Mouse (Mus musculus) kidney, embryonic 14.5 days (tissue): ENCODE results near the gene Insyn1. TPM values are rescaled to one million over a fixed set of nuclear protein-coding genes. Genes with fewer than 3 reads are reported as not detected.
A peak's percentile ranks its signal among the peaks of the same experiment; 100 is the strongest.

ENCODE experiments used
- ATAC-seq: fragments of 200-750 bp; cut with Nextera tagmentation; 2 replicates; pipeline ENCODE4 v1.8.0; 2017; ENCODE audit warnings: moderate number of reproducible peaks, mild to moderate bottlenecking, moderate TSS enrichment, moderate library complexity; ENCODE audit not compliant: low FRiP score, low TSS enrichment
- H3K27ac ChIP-seq: fragments of 300-500 bp; sonication (generic); 2 replicates; pipeline ENCODE4 v1.5.1; 2014; ENCODE audit warnings: low read depth, mild to moderate bottlenecking, low read length, moderate library complexity, mixed read lengths
- H3K27me3 ChIP-seq: fragments of 300-500 bp; sonication (generic); 2 replicates; pipeline ENCODE4 v1.6.1; 2014; ENCODE audit warnings: mild to moderate bottlenecking, low read length; ENCODE audit not compliant: control insufficient read depth, insufficient read depth
- H3K36me3 ChIP-seq: fragments of 300-500 bp; sonication (generic); 2 replicates; pipeline ENCODE4 v1.6.1; 2014; ENCODE audit warnings: low read length, mixed read lengths; ENCODE audit not compliant: control insufficient read depth, insufficient read depth
- H3K4me1 ChIP-seq: fragments of 300-500 bp; sonication (generic); 2 replicates; pipeline ENCODE4 v1.6.1; 2014; ENCODE audit warnings: low read length, mixed read lengths; ENCODE audit not compliant: control insufficient read depth, insufficient read depth
- H3K4me2 ChIP-seq: fragments of 300-500 bp; sonication (generic); replicated peaks from 2 replicates; pipeline ENCODE4 v1.6.1; 2014; ENCODE audit warnings: low read depth, mild to moderate bottlenecking, low read length
- H3K4me3 ChIP-seq: fragments of 300-500 bp; sonication (generic); 2 replicates; pipeline ENCODE4 v1.5.1; 2014; ENCODE audit warnings: mild to moderate bottlenecking, low read length
- H3K9ac ChIP-seq: fragments of 300-500 bp; sonication (generic); 2 replicates; pipeline ENCODE4 v1.6.1; 2014; ENCODE audit warnings: low read depth, mild to moderate bottlenecking, low read length, moderate library complexity
- H3K9me3 ChIP-seq: fragments of 300-500 bp; sonication (generic); 2 replicates; pipeline ENCODE4 v1.6.1; 2016; ENCODE audit warnings: low read length; ENCODE audit not compliant: control insufficient read depth
- WGBS: fragments of 180-500 bp; shearing (Covaris S2); extraction: QIAGEN DNeasy Blood & Tissue Kit; methylation state at CpG from one replicate; pipeline ENCODE4 v1.1.7; 2014; 5-methylcytosine and 5-hydroxymethylcytosine counted together
- polyA plus RNA-seq: library from polyadenylated mRNA; unstranded; fragments of >200 nt; fragmentation: Nextera tagmentation; extraction: Ambion mirVana; gene quantifications from 2 replicates; pipeline ENCODE4 v1.2.1, GENCODE M21; 2014

The Insyn1 gene
- polyA plus RNA-seq, 1 experiment from 2014 or later = 3.0 TPM

- no peak for ATAC-seq
- H3K4me3 ChIP-seq = no peak overlapping the region
Measured at GRCm38 (mm10) chr9:58470466-58470865, 17.9 kb upstream of the Insyn1 start.

GRCm38 (mm10) chr9:58473211-58473815 is 15.1 kb upstream of the Insyn1 start:
- ATAC-seq = no peak
- 80% methylated on average over 8 of the region's 8 CpGs for WGBS
- H3K27ac ChIP-seq = no peak overlapping the region
- H3K4me1 ChIP-seq = no peaks in the 10 kb centered on the region
- H3K4me2 ChIP-seq = no peak overlapping the region
- H3K36me3 ChIP-seq = no peaks in the 10 kb centered on the region
- H3K9ac ChIP-seq = no peak overlapping the region
- no peaks in the 10 kb centered on the region for H3K27me3 ChIP-seq
- H3K9me3 ChIP-seq = no peaks in the 10 kb centered on the region
- H3K4me3 ChIP-seq = no peak overlapping the region

More at GRCm38 (mm10) chr9:58470466-58470865, 17.9 kb upstream of the Insyn1 start:
- Histone ChIP-seq H3K4me1 (no peaks in the 10 kb centered on the region), H3K9ac (no peak overlapping the region), H3K36me3 (no peaks in the 10 kb centered on the region), H3K9me3 (no peaks in the 10 kb centered on the region), H3K27ac (no peak overlapping the region), H3K27me3 (no peaks in the 10 kb centered on the region), H3K4me2 (no peak overlapping the region)
- WGBS = 61% methylated on average over 6 of the region's 6 CpGs

GRCm38 (mm10) chr9:58487076-58487475 is 1.3 kb upstream of the Insyn1 start:
- H3K9me3 ChIP-seq = no peaks in the 10 kb centered on the region
- ATAC-seq = no peak
- no peak overlapping the region for H3K9ac ChIP-seq
- H3K27me3 ChIP-seq = peaks cover 14% of the 10 kb centered on the region
- WGBS = 16% methylated on average over 3 of the region's 3 CpGs
- no peak overlapping the region; the same call in 1 of the 2 replicates for H3K4me2 ChIP-seq
- H3K27ac ChIP-seq = no peak overlapping the region
- H3K36me3 ChIP-seq = no peaks in the 10 kb centered on the region
- H3K4me3 ChIP-seq = no peak overlapping the region
- H3K4me1 ChIP-seq = peaks cover 16% of the 10 kb centered on the region

- peaks cover 14% of the 10 kb centered on the region for H3K27me3 ChIP-seq
- H3K36me3 ChIP-seq = no peaks in the 10 kb centered on the region
- peak overlapping the region; percentile 73 for H3K9ac ChIP-seq
- no peak overlapping the region for H3K27ac ChIP-seq
- no peaks in the 10 kb centered on the region for H3K9me3 ChIP-seq
- ATAC-seq = peak; percentile 48; the same call in 1 of the 2 replicates
- peaks cover 16% of the 10 kb centered on the region for H3K4me1 ChIP-seq
- peak overlapping the region; percentile 99 for H3K4me2 ChIP-seq
- WGBS = 3% methylated on average over 13 of the region's 13 CpGs
- H3K4me3 ChIP-seq = peak overlapping the region; percentile 66
Measured at GRCm38 (mm10) chr9:58489133-58489864, 896 bp downstream of the Insyn1 start.

GRCm38 (mm10) chr9:58489865-58490165 is 1.4 kb downstream of the Insyn1 start:
- no peak overlapping the region for H3K27ac ChIP-seq
- peaks cover 16% of the 10 kb centered on the region for H3K4me1 ChIP-seq
- peak overlapping the region; percentile 32; the same call in 1 of the 2 replicates for H3K9ac ChIP-seq
- H3K36me3 ChIP-seq = no peaks in the 10 kb centered on the region
- peak overlapping the region; percentile 99 for H3K4me2 ChIP-seq
- H3K4me3 ChIP-seq = peak overlapping the region; percentile 66
- H3K9me3 ChIP-seq = no peaks in the 10 kb centered on the region
- ATAC-seq = peak; percentile 1; the same call in 1 of the 2 replicates
- WGBS = 11% methylated on average over 7 of the region's 7 CpGs
- H3K27me3 ChIP-seq = peaks cover 14% of the 10 kb centered on the region

- no peak for ATAC-seq
- Histone ChIP-seq H3K9me3 (no peaks in the 10 kb centered on the region), H3K4me1 (peaks cover 16% of the 10 kb centered on the region), H3K36me3 (no peaks in the 10 kb centered on the region), H3K4me3 (no peak overlapping the region; the same call in 1 of the 2 replicates), H3K9ac (no peak overlapping the region), H3K27ac (no peak overlapping the region), H3K4me2 (no peak overlapping the region), H3K27me3 (peaks cover 14% of the 10 kb centered on the region)
- WGBS = 51% methylated on average over 2 of the region's 2 CpGs
Measured at GRCm38 (mm10) chr9:58490391-58490790, 2.0 kb downstream of the Insyn1 start.

GRCm38 (mm10) chr9:58495035-58495434 is 6.6 kb downstream of the Insyn1 start:
- H3K4me3 ChIP-seq = no peak overlapping the region
- H3K9ac ChIP-seq = no peak overlapping the region
- no peak for ATAC-seq
- peaks cover under 1% of the 10 kb centered on the region; the same call in 1 of the 2 replicates for H3K27me3 ChIP-seq
- no peak overlapping the region for H3K4me2 ChIP-seq
- H3K36me3 ChIP-seq = 0 out of 2 replicates have a peak, but pooled peaks cover 4% of the 10 kb centered on the region
- no peaks in the 10 kb centered on the region for H3K9me3 ChIP-seq
- H3K4me1 ChIP-seq = peaks cover 1% of the 10 kb centered on the region
- WGBS = 84% methylated on average over 2 of the region's 2 CpGs
- no peak overlapping the region for H3K27ac ChIP-seq

- Histone ChIP-seq H3K4me2 (no peak overlapping the region), H3K9ac (no peak overlapping the region), H3K4me3 (no peak overlapping the region), H3K27ac (no peak overlapping the region), H3K9me3 (no peaks in the 10 kb centered on the region), H3K36me3 (0 out of 2 replicates have a peak, but pooled peaks cover 4% of the 10 kb centered on the region), H3K4me1 (no peaks in the 10 kb centered on the region; the same call in 1 of the 2 replicates), H3K27me3 (no peaks in the 10 kb centered on the region)
- no peak for ATAC-seq
- 35% methylated on average over 4 of the region's 4 CpGs for WGBS
Measured at GRCm38 (mm10) chr9:58496470-58497182, 8.2 kb downstream of the Insyn1 start.
